ENCODE assay signal across 9 mouse cellular contexts in the genomic region with DNA sequence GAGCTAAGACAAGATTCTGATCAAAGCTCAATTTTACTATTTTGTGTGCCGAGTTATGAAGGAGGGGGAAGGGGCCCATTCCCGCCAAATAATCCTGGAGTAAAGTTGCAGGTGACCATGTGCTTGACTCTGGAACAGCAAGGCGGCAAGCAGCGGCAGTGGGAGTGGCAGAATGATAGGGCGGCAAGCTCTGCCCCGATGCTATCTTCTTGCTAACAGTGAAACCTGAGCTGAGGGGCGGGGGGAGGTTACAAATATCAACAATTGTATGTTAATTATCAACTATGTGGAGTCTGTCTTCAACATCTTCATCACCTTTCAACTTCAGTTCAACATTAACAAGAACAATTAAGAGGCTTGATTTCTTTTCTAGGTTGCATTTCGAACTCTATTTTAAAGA.
"Had no signal": no experiment of that assay in that cellular context is flagged by ENCODE, and none has a peak within 500 bp of the region (broad histone marks: within the 10 kb centered on the region; RNA-seq: fewer than 3 reads in every experiment).

No protein-coding gene starts in this region.

- H3K27me3 ChIP-seq: liver, embryonic 13.5 days had no signal

- ATAC-seq: intestine, postnatal 0 days had no signal

- H3K4me3 ChIP-seq: left cerebral cortex, adult 2 months; liver, embryonic 13.5 days had no signal

- H3K9ac ChIP-seq: liver, embryonic 13.5 days had no signal

- H3K4me1 ChIP-seq: liver, embryonic 13.5 days had no signal

- H3K27ac ChIP-seq: left cerebral cortex, adult 2 months; liver, embryonic 13.5 days had no signal

- DNase-seq: liver, embryonic 13.5 days; lung, adult 2 months; lung, postnatal 14 days; lung, postnatal 4 days; midbrain, embryonic 14.5 days; thymus, postnatal 25 days had no signal

- H3K36me3 ChIP-seq: liver, embryonic 13.5 days had no signal

- H3K9me3 ChIP-seq: liver, embryonic 13.5 days had no signal

- H3K4me2 ChIP-seq: liver, embryonic 13.5 days; midbrain, embryonic 11.5 days had no signal
